Mouse (Mus musculus) thymus, adult 2 months (tissue): Measurements from ENCODE around the gene Rem1.

Source experiments
- CTCF ChIP-seq: fragments of 200-500 bp; IDR thresholded peaks from 2 replicates; pipeline ENCODE4 v1.5.1; 2012; ENCODE audit warnings: mild to moderate bottlenecking, control low read depth, low read length, moderate library complexity, borderline replicate concordance; ENCODE audit not compliant: control insufficient read depth, poor library complexity, insufficient read depth; ENCODE audit errors: extremely low read depth
- POLR2A ChIP-seq: fragments of 200-500 bp; IDR thresholded peaks from 2 replicates; pipeline ENCODE4 v1.6.1; 2012; ENCODE audit warnings: mild to moderate bottlenecking, low read length, control low read depth, moderate library complexity; ENCODE audit not compliant: control insufficient read depth, poor library complexity, insufficient read depth; ENCODE audit errors: extremely low read depth

DNA sequence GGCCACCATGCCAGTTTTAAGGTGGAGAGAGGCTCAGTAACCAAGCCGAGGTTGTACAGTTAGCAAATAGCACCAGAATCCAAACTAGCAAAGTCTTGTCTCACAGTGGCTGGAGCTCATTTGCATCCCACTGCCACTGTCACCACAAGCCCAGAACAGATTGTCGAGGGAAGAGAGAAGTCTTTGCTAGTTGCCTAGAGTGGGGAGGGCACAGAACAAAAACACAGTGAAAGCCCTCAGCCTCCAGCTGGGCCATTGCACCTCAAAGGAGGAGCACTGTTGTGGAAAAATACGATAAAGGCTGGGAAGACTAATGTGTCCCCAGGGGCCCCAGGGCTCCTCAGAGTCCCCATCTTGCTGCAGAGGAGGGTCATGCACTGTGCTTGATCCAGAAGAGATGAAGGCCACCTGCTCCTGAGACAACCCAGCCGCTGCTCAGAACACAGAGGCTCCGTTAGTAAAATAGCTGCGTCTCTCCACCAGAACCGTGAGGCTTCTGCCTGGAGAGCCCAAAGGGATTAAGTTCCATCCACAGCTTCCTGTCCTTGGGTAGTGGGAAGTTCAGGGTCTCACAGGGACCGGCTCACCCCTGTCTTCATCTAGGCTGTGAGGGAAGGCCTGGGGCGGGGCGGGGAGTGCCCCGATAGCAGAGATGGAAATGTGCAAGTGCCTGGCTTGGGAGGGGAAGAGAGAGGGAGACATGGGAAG lies 12.8 kb downstream of the Rem1 start:
- no peak for TF ChIP-seq CTCF
- TF ChIP-seq POLR2A, result no peak
